Mouse (Mus musculus): Measurements from ENCODE around the gene Cog7.

Cog7 gene

DNA sequence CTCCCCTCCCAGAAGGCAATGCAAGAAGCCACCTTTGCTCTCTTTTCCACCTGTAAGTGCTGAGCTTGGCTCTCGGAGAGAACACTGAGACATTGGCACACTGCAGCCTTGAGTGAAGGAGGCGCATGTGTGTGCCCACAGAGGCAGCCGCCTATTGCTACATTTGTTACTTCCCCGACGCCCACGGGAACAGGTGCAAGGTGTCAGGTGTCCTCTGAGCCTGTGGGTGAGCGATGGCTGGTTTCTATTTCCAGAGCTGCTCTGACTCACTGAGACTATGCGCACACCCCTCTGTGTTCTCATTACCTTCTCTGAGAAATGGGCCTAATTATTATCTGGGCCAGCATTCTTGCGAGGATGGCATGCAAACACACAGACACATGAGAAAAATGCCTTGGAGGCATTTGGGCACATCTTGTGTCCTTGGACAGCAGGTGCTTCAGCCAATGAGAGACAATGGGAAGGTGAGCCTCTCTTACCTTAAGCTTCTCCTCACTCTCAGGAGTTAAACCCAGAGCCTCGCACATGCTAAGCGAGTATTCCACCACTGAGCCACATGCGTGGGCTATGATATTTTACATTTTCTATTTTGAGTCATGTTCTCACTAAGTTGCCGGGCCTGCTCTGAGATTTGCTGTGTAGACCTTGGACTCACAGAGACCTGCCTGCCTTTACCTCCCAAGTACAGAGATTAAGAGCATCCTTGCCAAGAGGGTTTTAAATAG is 90.7 kb downstream of the Cog7 start:
- peak; percentile 16 to 17 for DNase-seq

DNA sequence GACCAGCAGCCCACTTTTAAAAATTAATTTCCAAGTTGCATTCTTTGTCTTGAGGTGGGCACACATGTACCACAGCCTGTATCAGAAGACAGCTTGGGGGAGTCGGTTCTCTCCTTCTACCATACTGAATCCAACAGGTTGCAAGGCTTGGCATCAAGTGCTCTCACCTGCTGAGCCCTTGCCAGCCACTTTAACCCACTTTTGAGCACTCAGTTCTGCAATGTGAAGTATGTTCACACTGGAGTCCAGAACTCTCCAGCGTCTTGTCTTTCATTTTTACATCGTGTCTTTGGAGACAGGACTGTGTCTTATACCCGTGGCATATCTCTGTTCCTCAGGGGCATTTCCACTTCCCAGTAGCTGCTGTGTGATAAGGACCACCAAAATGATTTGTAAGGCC is 101.3 kb downstream of the Cog7 start:
- no peak for DNase-seq

DNA sequence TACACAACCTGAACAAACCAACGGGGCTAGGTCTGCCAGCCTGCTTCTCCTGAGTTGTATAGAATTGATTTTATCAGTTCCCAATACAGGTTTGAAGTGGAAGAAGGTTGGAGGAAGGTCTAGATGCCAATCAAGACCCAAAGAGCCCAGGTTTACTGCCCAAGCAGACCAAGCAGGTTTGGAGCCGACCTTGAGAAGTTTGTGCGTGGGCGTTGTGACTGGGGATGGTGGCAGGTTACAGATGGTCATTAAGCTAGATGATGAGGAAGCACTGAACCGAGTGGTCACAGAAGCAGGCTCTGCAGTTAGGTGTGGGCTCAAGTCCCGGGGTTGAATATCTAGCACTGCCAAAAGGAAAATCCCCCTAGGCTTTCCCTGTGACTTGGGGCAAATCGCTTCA is 106.7 kb downstream of the Cog7 start:
- no peak for DNase-seq

DNA sequence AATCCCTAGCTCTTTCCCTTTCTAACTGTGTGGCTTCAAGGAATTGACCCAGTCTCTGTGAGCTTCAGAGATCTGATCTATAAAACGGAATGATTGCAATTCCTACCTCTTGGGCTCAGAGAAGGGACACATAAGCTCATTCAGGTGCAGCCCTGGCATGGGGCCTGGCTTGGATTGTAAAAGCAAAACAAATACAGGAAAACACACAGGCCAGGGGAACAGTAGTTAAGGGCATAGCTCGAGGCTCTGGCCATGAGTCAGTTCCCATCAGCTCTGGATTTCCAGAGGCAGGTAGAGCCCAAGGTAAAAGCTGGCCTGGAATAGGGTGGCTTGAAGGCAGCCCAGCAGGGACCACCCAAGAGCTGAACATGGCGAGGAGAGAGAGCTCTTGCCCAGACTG is 107.5 kb downstream of the Cog7 start:
- DNase-seq = no peak

DNA sequence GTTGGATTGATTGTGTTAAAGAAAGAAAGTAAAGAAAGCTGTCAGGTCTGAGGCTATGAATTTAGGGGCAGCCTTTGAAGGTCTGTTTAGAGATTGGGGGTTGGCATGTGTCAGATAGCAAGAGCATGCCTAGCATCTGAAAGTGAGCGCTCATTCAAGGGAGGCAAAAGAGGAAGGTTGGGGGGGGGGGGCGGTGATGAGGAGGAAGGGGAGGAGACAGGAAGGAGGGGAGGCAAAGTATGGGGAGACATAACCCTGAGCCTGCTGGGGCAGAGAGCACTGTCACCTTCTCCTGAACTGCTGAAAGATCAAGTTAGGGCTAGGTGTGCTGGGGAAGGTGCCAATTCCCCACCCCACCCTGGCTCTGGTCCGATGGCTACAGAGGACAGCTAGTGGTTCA is 109.9 kb downstream of the Cog7 start:
- DNase-seq = no peak

DNA sequence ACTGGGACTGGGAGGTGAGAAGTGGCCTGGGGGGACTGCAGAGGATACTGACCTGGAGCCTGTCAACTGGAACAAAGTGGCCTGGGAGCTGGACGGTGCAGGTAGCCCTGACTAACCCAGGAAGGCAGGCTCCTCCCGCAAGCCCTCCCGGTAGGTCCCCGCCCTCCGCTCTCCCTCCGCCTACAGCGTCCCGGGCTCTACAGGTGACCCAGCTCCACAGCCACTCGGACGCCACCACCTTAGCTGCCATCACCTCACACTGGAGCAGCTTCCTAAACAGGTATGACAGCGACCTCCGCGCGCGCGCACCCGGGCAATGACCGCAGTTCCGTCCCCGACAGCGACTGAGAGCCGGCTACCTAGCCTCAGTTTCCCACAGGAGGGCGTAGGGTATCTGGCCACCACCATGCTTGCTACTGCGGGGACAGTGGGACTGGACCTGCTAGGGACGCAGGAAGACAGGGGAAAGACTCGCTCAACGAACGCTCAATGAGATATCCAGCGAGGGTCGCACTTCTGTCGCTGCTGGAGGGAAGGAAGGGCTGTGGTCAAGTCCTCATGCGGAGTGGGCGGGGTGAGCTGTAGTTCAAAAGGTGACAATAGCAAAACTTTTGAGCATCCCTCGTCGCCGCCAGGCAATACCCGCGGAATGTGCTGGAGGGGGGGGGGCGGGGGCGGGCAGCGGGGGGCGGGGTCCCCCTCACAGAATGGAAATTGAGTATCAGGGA is 116.5 kb downstream of the Cog7 start, which contains the start of gene Scnn1b:
Scnn1b (plus strand) TSS at position 181 of the 728 bp plus-strand sequence.
- DNase-seq = peak in 1 of 2 experiments; percentile 9

DNA sequence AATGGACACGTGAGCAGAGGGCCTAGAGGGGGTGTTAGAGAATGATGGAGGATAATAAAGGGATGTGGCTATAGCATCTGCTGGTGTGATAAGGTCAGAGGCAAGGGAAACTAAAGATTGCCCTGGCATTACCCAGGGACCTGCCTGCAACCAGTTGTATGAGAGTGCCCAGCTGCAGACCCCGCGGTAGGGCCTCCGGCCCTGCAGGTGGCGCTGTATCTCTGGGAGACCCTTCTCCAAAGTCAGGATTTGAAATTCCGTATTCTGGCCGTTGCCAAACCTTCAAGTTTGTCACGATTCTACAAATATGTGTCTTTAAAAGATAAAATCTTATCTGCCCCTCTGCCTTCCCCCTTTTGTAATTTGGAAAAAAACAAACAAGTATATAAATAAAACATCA is 122.6 kb downstream of the Cog7 start:
- no peak for DNase-seq

DNA sequence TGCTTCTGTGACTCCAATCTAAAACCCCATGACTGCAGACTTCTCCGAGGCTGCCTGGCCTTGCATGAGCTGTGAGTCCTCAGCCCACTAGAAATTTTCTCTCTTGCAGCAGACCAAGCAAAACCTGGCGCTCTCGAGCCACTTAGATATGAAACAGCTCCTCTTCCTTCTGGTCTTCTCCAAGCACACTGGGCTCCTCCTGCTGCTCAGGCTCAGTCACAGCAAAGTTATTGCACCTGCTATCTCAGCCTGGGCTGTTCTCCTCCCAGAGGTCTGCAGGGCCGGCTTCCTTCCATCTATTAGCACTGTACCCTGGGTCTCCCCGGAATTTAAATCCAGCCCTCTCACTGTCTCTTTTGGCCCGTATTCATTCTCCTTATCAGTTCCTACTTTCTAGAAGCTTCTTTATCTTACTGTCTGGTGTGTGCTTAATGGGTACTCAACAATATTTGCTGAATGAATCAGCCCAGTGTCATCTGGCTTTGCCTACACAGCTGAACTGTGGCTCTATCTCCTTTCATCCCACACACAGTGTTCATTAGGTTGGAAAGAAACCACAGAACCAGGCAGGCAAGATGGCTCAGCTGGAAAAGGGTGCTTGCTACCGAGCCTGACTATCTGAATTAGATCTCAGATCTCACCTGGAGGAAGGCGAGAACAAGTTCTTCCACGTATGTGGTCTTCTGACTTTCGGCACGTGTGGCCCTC is 124.2 kb downstream of the Cog7 start:
- DNase-seq = no peak

DNA sequence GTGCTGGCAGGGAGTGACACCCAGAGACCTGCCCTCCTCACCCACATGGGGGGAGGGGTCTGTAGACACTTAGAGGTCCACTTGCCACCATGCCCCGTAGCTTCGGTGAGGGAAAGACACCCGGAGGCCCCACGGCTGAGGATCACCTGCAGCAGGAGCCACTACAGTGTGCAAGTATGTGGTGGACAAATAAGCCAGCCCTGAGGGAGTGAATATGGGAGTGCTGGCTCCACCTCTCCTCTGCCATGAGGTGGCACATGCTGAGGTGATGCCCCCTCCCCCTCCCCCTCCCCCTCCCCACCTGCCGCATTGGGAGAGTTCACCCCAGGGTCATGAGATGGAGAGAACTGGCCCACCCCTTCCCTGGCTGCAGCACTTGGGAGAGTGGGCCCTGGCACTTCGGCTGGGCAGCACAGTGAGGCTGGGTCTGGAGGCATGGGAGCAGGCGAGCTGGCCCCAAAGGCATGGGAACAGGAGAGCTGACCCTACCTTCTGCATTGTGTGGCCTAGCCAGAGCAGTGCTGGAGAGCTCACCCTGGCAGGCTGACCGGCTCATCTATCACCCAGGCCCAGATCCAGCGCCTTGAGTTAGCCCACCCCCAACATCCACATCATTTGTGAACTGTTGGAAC is 132.9 kb downstream of the Cog7 start:
- no peak for DNase-seq

DNA sequence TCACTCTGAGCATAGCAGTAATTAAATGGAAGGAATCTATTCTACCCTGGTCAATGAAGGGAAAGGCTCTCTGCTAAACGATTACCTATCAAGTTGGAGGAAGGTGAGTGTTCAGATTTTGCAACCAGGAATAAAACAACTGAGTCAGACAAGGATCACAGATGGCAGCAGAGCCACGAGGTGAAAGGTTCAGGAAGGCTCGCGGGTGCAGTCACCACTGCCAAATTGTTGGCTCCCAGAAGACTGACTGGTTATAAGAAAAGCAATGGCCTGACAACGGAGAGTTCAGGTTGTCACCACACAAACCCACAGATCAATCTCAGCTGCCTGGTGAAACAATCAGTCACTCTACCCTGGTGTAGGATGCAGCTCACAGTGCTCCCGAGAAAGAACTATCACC is 135.5 kb downstream of the Cog7 start:
- DNase-seq = no peak

DNA sequence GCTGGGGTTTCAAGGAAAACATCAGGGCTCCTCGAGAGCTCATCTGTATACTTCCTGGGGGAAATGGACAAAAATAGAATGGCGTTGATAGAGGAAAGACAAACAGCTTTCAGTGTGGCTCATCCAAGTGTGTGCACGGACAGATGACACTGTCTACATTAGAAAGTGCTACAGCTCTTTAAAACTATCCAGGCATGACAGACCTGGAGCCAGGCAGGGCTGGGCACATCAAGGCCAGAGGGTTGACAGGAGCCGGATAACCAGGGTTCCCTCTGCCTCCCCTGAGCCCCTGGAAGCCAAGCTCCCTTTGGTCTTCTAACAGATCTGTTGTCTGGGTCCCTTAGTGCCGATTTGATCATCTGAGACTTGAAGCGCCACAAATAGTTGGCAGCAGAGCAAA is 139.3 kb downstream of the Cog7 start:
- no peak for DNase-seq

DNA sequence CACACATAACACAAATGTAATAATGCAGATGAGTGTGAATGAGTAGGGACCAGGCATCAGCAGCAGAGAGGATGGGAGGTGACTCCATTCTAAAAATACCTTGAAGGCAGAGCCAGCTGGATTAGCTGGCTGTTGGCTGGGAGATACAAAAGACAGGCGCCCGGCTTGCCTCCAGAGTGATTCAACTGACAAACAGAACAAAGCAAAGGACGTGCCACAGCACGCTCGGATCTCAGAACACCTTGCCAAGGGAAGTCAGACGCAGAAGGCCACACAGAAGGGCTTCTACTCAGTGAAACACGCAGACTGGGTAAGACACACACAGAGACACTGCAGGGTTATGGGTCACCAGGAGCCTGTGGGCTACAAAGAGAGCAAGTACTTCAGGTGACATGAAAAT is 140.7 kb downstream of the Cog7 start:
- DNase-seq = peak; percentile 22 to 25

DNA sequence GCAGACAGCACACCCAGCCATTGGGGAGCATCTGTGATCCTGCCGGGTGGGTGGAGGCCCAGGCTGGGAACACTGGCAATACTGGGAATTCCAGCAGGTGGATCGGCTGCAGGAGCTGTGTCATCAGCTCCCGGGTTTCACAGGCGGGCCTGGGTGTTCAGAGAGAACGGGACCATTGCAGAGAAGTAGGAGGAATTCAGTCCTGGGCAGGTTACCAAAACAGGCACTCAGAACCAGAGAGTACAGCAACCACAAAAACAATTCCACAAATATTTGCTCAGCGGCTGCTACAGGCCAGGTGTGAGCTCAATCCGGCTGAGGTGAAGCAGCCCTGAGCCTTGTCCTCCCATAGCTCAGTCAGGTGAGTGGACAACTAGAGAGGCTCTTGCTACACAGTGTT is 144.7 kb downstream of the Cog7 start:
- DNase-seq = no peak

DNA sequence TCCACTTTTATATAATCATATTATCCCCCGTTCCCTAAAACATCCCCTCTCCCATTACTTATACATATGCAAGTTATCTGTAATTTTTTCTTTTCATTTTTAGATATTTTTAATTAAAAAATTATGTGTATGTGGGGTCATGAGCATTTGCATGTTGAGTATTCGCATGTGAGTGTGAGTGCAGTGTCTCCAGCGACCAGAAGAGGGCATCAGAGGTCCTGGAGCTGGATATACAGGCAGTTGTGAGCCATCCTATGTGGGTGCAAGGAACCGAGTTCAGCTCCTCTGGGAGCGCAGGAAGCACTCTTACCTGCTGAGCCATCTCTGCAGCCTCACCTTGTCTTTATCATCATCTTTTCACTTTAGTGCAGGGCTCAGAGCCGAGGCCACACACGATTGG is 146.1 kb downstream of the Cog7 start:
- no peak for DNase-seq

Measured in cerebellum, adult 18-20 months (tissue).